Mouse (Mus musculus) lung, adult 2 months (tissue): ENCODE results near the gene Sgsm2.

ENCODE experiments used
- CTCF ChIP-seq: fragments of 200-500 bp; IDR thresholded peaks from 2 replicates; pipeline ENCODE4 v1.5.1; 2011; ENCODE audit warnings: mild to moderate bottlenecking, low read length, control low read depth; ENCODE audit not compliant: insufficient read depth
- POLR2A ChIP-seq: fragments of 200-500 bp; IDR thresholded peaks from 2 replicates; pipeline ENCODE4 v1.6.1; 2011; ENCODE audit warnings: low read depth, mild to moderate bottlenecking, control low read depth, low read length, borderline replicate concordance; ENCODE audit errors: extremely low read depth

DNA sequence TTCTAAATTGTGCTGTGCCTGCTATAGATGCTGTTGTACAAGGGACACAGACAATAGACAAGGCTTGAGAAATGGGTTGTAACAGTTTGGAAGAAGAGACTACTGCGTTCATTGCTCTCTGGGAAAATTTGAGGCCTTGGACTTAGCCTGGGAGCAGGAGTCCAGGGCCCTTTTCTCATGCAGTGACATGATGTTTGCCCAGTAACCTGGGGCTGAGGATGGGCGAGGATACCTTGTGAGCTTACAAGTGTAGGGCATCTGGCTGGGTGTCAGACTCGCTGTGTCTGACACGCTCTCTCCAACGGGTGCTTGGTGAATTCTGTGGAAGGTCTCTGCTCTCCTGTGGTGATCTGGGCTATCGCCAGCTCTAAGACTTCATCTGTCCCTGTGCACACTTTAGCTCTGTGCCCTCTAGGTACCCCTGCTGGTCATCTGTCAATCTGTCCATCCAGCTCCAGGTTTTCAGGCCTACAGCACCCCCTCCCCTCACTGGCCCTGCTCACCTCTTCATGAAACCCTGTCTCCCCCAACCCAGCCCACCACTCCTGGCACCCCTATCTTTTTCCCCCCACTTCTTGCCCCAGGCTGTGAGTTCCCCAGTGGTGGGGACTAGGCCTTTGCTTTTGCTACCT lies 61.2 kb downstream of the Sgsm2 start:
- TF ChIP-seq POLR2A (no peak), CTCF (no peak)
